Mouse (Mus musculus) limb, embryonic 11.5 days (tissue): ENCODE data around the gene Ebna1bp2. TPM values are rescaled to one million over a fixed set of nuclear protein-coding genes. Genes with fewer than 3 reads are reported as not detected.

Experiments used
- ATAC-seq: fragments of 200-750 bp; cut with Nextera tagmentation; 2 replicates; pipeline ENCODE4 v1.8.0; 2017; ENCODE audit warnings: low read depth; ENCODE audit not compliant: insufficient number of reproducible peaks, low FRiP score, low TSS enrichment
- DNase-seq: peaks from one replicate; pipeline ENCODE4 v3.0.0-alpha.2; 2015; ENCODE audit warnings: low spot score
- H3K27ac ChIP-seq: fragments of 300-500 bp; sonication (generic); replicated peaks from 2 replicates; pipeline ENCODE4 v1.5.1; 2014; ENCODE audit warnings: low read depth, mild to moderate bottlenecking, low read length
- H3K27me3 ChIP-seq: fragments of 300-500 bp; sonication (generic); 2 replicates; pipeline ENCODE4 v1.6.1; 2014; ENCODE audit warnings: mild to moderate bottlenecking, low read length, mixed read lengths; ENCODE audit not compliant: control insufficient read depth, insufficient read depth
- H3K36me3 ChIP-seq: fragments of 300-500 bp; sonication (generic); 2 replicates; pipeline ENCODE4 v1.6.1; 2014; ENCODE audit warnings: mild to moderate bottlenecking, low read length, moderate library complexity, mixed read lengths; ENCODE audit not compliant: control insufficient read depth, insufficient read depth
- H3K4me1 ChIP-seq: fragments of 300-500 bp; sonication (generic); 2 replicates; pipeline ENCODE4 v1.6.1; 2014; ENCODE audit warnings: low read length, mixed read lengths; ENCODE audit not compliant: control insufficient read depth, insufficient read depth
- H3K4me2 ChIP-seq: fragments of 300-500 bp; sonication (generic); 2 replicates; pipeline ENCODE4 v1.6.1; 2014; ENCODE audit warnings: low read depth, mild to moderate bottlenecking, moderate library complexity; ENCODE audit not compliant: severe bottlenecking
- H3K4me3 ChIP-seq: fragments of 300-500 bp; sonication (generic); 2 replicates; pipeline ENCODE4 v1.5.1; 2014; ENCODE audit warnings: low read depth, low read length
- H3K9ac ChIP-seq: fragments of 300-500 bp; sonication (generic); 2 replicates; pipeline ENCODE4 v1.6.1; 2014; ENCODE audit warnings: mild to moderate bottlenecking, low read length
- H3K9me3 ChIP-seq: fragments of 300-500 bp; sonication (generic); 2 replicates; pipeline ENCODE4 v1.6.1; 2016; ENCODE audit warnings: low read length; ENCODE audit not compliant: control insufficient read depth
- WGBS: fragments of 180-500 bp; shearing (Covaris S2); extraction: QIAGEN DNeasy Blood & Tissue Kit; methylation state at CpG from one replicate; pipeline ENCODE4 v1.1.7; 2014; 5-methylcytosine and 5-hydroxymethylcytosine counted together
- polyA plus RNA-seq: library from polyadenylated mRNA; unstranded; fragments of >200 nt; fragmentation: Nextera tagmentation; extraction: Ambion mirVana; gene quantifications from 2 replicates; pipeline ENCODE4 v1.2.1, GENCODE M21; 2014

Gene Ebna1bp2
- 180 and 190 TPM in 2 replicates for polyA plus RNA-seq

GRCm38 (mm10) chr4:118620279-118620966, at the start of gene Ebna1bp2, which contains the start of gene Cfap57:
TSS of gene Ebna1bp2 (plus strand) at chr4:118620799.
TSS of gene Cfap57 (minus strand) at chr4:118620777.
- WGBS = under 1% methylated on average over 35 of the region's 41 CpGs
- ATAC-seq (peak; percentile 92), DNase-seq (peak; percentile 93)
- peaks cover 10% of the 10 kb centered on the region; the same call in 1 of the 2 replicates for H3K36me3 ChIP-seq
- no peaks in the 10 kb centered on the region for H3K27me3 ChIP-seq
- H3K4me3 ChIP-seq = peak within 1 kb of the TSS; percentile 78
- H3K9ac ChIP-seq = peak within 1 kb of the TSS; percentile 71
- 0 out of 2 replicates have a peak, but pooled peaks cover 2% of the 10 kb centered on the region for H3K9me3 ChIP-seq
- H3K4me1 ChIP-seq = peaks cover 7% of the 10 kb centered on the region; the same call in 1 of the 2 replicates
- H3K27ac ChIP-seq = no peak within 1 kb of the TSS
- peak within 1 kb of the TSS; percentile 87 for H3K4me2 ChIP-seq

- no peaks in the 10 kb centered on the region for H3K36me3 ChIP-seq
- WGBS = 85% methylated on average over 14 of the region's 15 CpGs
- no peak for ATAC-seq
- H3K27me3 ChIP-seq = 0 out of 2 replicates have a peak, but pooled peaks cover 2% of the 10 kb centered on the region
- no peak for DNase-seq
- no peak overlapping the region for H3K9ac ChIP-seq
- H3K4me3 ChIP-seq = no peak overlapping the region
- H3K4me1 ChIP-seq = no peaks in the 10 kb centered on the region
- no peaks in the 10 kb centered on the region for H3K9me3 ChIP-seq
- H3K27ac ChIP-seq = no peak overlapping the region
- no peak overlapping the region for H3K4me2 ChIP-seq
Measured at GRCm38 (mm10) chr4:118571441-118571840, 49.2 kb upstream of the Ebna1bp2 start.

- H3K4me1 ChIP-seq = no peaks in the 10 kb centered on the region
- no peak overlapping the region for H3K4me2 ChIP-seq
- no peak overlapping the region for H3K9ac ChIP-seq
- no peaks in the 10 kb centered on the region for H3K9me3 ChIP-seq
- no peak for ATAC-seq
- H3K27me3 ChIP-seq = no peaks in the 10 kb centered on the region
- no peak overlapping the region for H3K27ac ChIP-seq
- no peak overlapping the region for H3K4me3 ChIP-seq
- DNase-seq = peak; percentile 94
- H3K36me3 ChIP-seq = no peaks in the 10 kb centered on the region
- WGBS = 5% methylated on average over 6 of the region's 6 CpGs
Measured at GRCm38 (mm10) chr4:118576097-118576496, 44.5 kb upstream of the Ebna1bp2 start.

GRCm38 (mm10) chr4:118579313-118579712, 41.3 kb upstream of the Ebna1bp2 start:
- 48% methylated on average over 13 of the region's 13 CpGs for WGBS
- no peaks in the 10 kb centered on the region for H3K27me3 ChIP-seq
- no peak overlapping the region for H3K9ac ChIP-seq
- peak; percentile 55 for DNase-seq
- no peak overlapping the region for H3K4me3 ChIP-seq
- ATAC-seq = no peak
- no peaks in the 10 kb centered on the region for H3K9me3 ChIP-seq
- no peaks in the 10 kb centered on the region for H3K36me3 ChIP-seq
- H3K4me1 ChIP-seq = no peaks in the 10 kb centered on the region
- H3K27ac ChIP-seq = no peak overlapping the region
- H3K4me2 ChIP-seq = no peak overlapping the region

GRCm38 (mm10) chr4:118581508-118581907, 39.1 kb upstream of the Ebna1bp2 start:
- H3K9me3 ChIP-seq = no peaks in the 10 kb centered on the region
- ATAC-seq (no peak), DNase-seq (no peak)
- no peaks in the 10 kb centered on the region for H3K27me3 ChIP-seq
- H3K4me1 ChIP-seq = no peaks in the 10 kb centered on the region
- no peak overlapping the region for H3K27ac ChIP-seq
- 46% methylated on average over 11 of the region's 11 CpGs for WGBS
- H3K4me2 ChIP-seq = no peak overlapping the region
- no peak overlapping the region for H3K4me3 ChIP-seq
- H3K9ac ChIP-seq = no peak overlapping the region
- H3K36me3 ChIP-seq = no peaks in the 10 kb centered on the region

- Histone ChIP-seq H3K27ac (no peak overlapping the region), H3K9me3 (no peaks in the 10 kb centered on the region), H3K4me3 (no peak overlapping the region), H3K4me1 (no peaks in the 10 kb centered on the region), H3K4me2 (no peak overlapping the region), H3K9ac (no peak overlapping the region), H3K36me3 (no peaks in the 10 kb centered on the region), H3K27me3 (no peaks in the 10 kb centered on the region)
- WGBS = 97% methylated on average over 8 of the region's 8 CpGs
- DNase-seq = no peak
- ATAC-seq = no peak
Measured at GRCm38 (mm10) chr4:118582629-118583028, 38.0 kb upstream of the Ebna1bp2 start.

GRCm38 (mm10) chr4:118589053-118589732, 31.4 kb upstream of the Ebna1bp2 start:
- no peaks in the 10 kb centered on the region for H3K4me1 ChIP-seq
- no peak overlapping the region for H3K4me2 ChIP-seq
- H3K36me3 ChIP-seq = no peaks in the 10 kb centered on the region
- ATAC-seq (no peak), DNase-seq (no peak)
- no peaks in the 10 kb centered on the region for H3K9me3 ChIP-seq
- H3K4me3 ChIP-seq = no peak overlapping the region
- H3K27me3 ChIP-seq = no peaks in the 10 kb centered on the region
- 73% methylated on average over 12 of the region's 12 CpGs for WGBS
- no peak overlapping the region for H3K9ac ChIP-seq
- no peak overlapping the region for H3K27ac ChIP-seq

GRCm38 (mm10) chr4:118589733-118590130, 30.9 kb upstream of the Ebna1bp2 start:
- H3K4me3 ChIP-seq = no peak overlapping the region
- no peaks in the 10 kb centered on the region for H3K9me3 ChIP-seq
- no peak overlapping the region for H3K9ac ChIP-seq
- ATAC-seq = no peak
- peak; percentile 30 for DNase-seq
- no peak overlapping the region for H3K4me2 ChIP-seq
- no peaks in the 10 kb centered on the region for H3K36me3 ChIP-seq
- H3K27me3 ChIP-seq = no peaks in the 10 kb centered on the region
- no peaks in the 10 kb centered on the region for H3K4me1 ChIP-seq
- H3K27ac ChIP-seq = no peak overlapping the region
- WGBS = 8% methylated on average over 7 of the region's 7 CpGs
